Mouse (Mus musculus): ENCODE results near the gene Nrp1.

- TF ChIP-seq EP300 (IDR thresholded peaks at IDR 0.05) = no peak
- TF ChIP-seq CTCF (IDR thresholded peaks at IDR 0.05) = no peak
Observed at GRCm38 (mm10) chr8:128476206-128476605, 117.8 kb downstream of the Nrp1 start.
